10 mouse cellular contexts compared by ENCODE assay signal in genomic region chr4:119188060-119188785, GRCm38 (mm10). TPM values are rescaled to one million over a fixed set of nuclear protein-coding genes. Genes with fewer than 3 reads are reported as not detected.
DNase-seq lines count a peak whose midpoint lies in the region; ATAC-seq and TF ChIP-seq lines count a peak whose summit lies in the region.
"Had no signal": no experiment of that assay in that cellular context is flagged by ENCODE, and none has a peak within 500 bp of the region (broad histone marks: within the 10 kb centered on the region; RNA-seq: fewer than 3 reads in every experiment).

No protein-coding gene starts in this region.

- intact Hi-C loops in left cerebral cortex, adult 2 months (cut with DNase I): no loop called here
- intact Hi-C loops in left cerebral cortex, postnatal 4 days (cut with DNase I): no loop called here

- H3K9ac ChIP-seq in heart, embryonic 15.5 days: no peak overlapping the region
- H3K9ac ChIP-seq in hindbrain, embryonic 11.5 days (ENCODE audit: low read depth, low read length): no peak overlapping the region

- H3K4me2 ChIP-seq in heart, embryonic 15.5 days: no peak overlapping the region; the same call in 1 of the 2 replicates
- H3K4me2 ChIP-seq in hindbrain, embryonic 11.5 days (replicated peaks; ENCODE audit: low read depth, low read length): no peak overlapping the region

- no peaks in the 10 kb centered on the region for H3K9me3 ChIP-seq in heart, embryonic 15.5 days (replicated peaks)
- no peaks in the 10 kb centered on the region for H3K9me3 ChIP-seq in hindbrain, embryonic 11.5 days (ENCODE audit: control insufficient read depth, low read length)
- H3K9me3 ChIP-seq: megakaryocyte, embryonic 14.5 days had no signal

- H3K27ac ChIP-seq in left cerebral cortex, adult 2 months: no peak overlapping the region
- H3K27ac ChIP-seq in heart, embryonic 15.5 days: no peak overlapping the region
- H3K27ac ChIP-seq in spleen, adult 2 months (ENCODE audit: insufficient read depth, low read length): no peak overlapping the region; the same call in 1 of the 2 replicates
- H3K27ac ChIP-seq in hindbrain, embryonic 11.5 days (ENCODE audit: low read depth, low read length): no peak overlapping the region

- no peaks in the 10 kb centered on the region for H3K27me3 ChIP-seq in heart, embryonic 15.5 days
- no peaks in the 10 kb centered on the region for H3K27me3 ChIP-seq in spleen, adult 2 months (ENCODE audit: control insufficient read depth, insufficient read depth, low read length)
- peaks cover 2% of the 10 kb centered on the region; the same call in 1 of the 2 replicates for H3K27me3 ChIP-seq in hindbrain, embryonic 11.5 days (ENCODE audit: control insufficient read depth, insufficient read depth, low read length)

- peak; percentile 38 for TF ChIP-seq CTCF in left cerebral cortex, adult 2 months (IDR thresholded peaks at IDR 0.05)
- peak; percentile 26; the same call in 1 of the 2 replicates for TF ChIP-seq CTCF in brain, embryonic 14.5 days (IDR thresholded peaks at IDR 0.05; ENCODE audit: borderline replicate concordance, extremely low read depth, insufficient read depth, insufficient read length)
- TF ChIP-seq CTCF in spleen, adult 2 months (IDR thresholded peaks at IDR 0.05; ENCODE audit: extremely low read depth, insufficient read depth, insufficient read length, insufficient replicate concordance): peak; percentile 42; the same call in 1 of the 2 replicates

- TF ChIP-seq POLR2A in brain, embryonic 14.5 days (IDR thresholded peaks at IDR 0.05; ENCODE audit: borderline replicate concordance, extremely low read depth, insufficient read depth, insufficient read length, poor library complexity, severe bottlenecking): no peak
- TF ChIP-seq POLR2A in spleen, adult 2 months (IDR thresholded peaks at IDR 0.05; ENCODE audit: low read depth, low read length): no peak

- DNase-seq in left cerebral cortex, adult 2 months (ENCODE audit: extremely low spot score in 1 of 2, low spot score in 2 of 2): no peak
- no peak for DNase-seq in left cerebral cortex, adult 9 months (ENCODE audit: low spot score in 2 of 2)
- no peak for DNase-seq in brain, embryonic 14.5 days (ENCODE audit: low read depth)
- DNase-seq in spleen, adult 2 months (ENCODE audit: low read depth in 1 of 2, low spot score in 2 of 2): no peak
- no peak for DNase-seq in layer of hippocampus, adult 8-10 months (ENCODE audit: low spot score in 2 of 2)
- DNase-seq in hindbrain, embryonic 11.5 days (ENCODE audit: low spot score): no peak
- DNase-seq in left cerebral cortex, postnatal 4 days: no peak

- 0 out of 2 replicates have a peak, but pooled peaks have one; percentile 39 for ATAC-seq in heart, embryonic 15.5 days (replicated peaks; ENCODE audit: insufficient number of reproducible peaks, insufficient read depth, low FRiP score, low read depth)
- ATAC-seq in hindbrain, embryonic 11.5 days (ENCODE audit: low FRiP score): no peak

- H3K36me3 ChIP-seq in heart, embryonic 15.5 days: no peaks in the 10 kb centered on the region
- H3K36me3 ChIP-seq in spleen, adult 2 months (ENCODE audit: control insufficient read depth, insufficient read depth, low read length): no peaks in the 10 kb centered on the region
- H3K36me3 ChIP-seq in hindbrain, embryonic 11.5 days (ENCODE audit: control insufficient read depth, insufficient read depth, low read length): no peaks in the 10 kb centered on the region

- H3K4me1 ChIP-seq in heart, embryonic 15.5 days (replicated peaks): peaks cover 4% of the 10 kb centered on the region; the same call in 1 of the 2 replicates
- H3K4me1 ChIP-seq in spleen, adult 2 months (ENCODE audit: control insufficient read depth, insufficient read depth, insufficient read length): peaks cover 6% of the 10 kb centered on the region
- H3K4me1 ChIP-seq in hindbrain, embryonic 11.5 days (replicated peaks; ENCODE audit: control insufficient read depth, insufficient read depth, low read length): no peaks in the 10 kb centered on the region

- 32% methylated on average over 11 of the region's 11 CpGs for WGBS in heart, embryonic 15.5 days
- WGBS in spleen, adult 2 months: 33% methylated on average over 11 of the region's 11 CpGs
- 59% methylated on average over 11 of the region's 11 CpGs for WGBS in hindbrain, embryonic 11.5 days

- no peak overlapping the region for H3K4me3 ChIP-seq in left cerebral cortex, adult 2 months
- H3K4me3 ChIP-seq in heart, embryonic 15.5 days: no peak overlapping the region
- H3K4me3 ChIP-seq in spleen, adult 2 months (ENCODE audit: extremely low read depth, insufficient read depth, insufficient read length): 0 out of 2 replicates have a peak overlapping the region, but pooled peaks have one; percentile 12
- H3K4me3 ChIP-seq in hindbrain, embryonic 11.5 days (ENCODE audit: low read depth, low read length): no peak overlapping the region
- H3K4me3 ChIP-seq: megakaryocyte, embryonic 14.5 days had no signal

RNA-seq across cellular contexts. Expression of gene Ermap, which starts 1.6 kb away (rescaled TPM):
- total RNA-seq in left cerebral cortex, adult 2 months (2021): under 1 TPM; 0.40 to 0.54 TPM
- 1.3 TPM in 2 replicates for polyA plus RNA-seq in brain, embryonic 14.5 days (2012; rRNA removed)
- polyA plus RNA-seq in heart, embryonic 15.5 days (2015; fragmentation: Nextera tagmentation; extraction: Ambion mirVana): 0.69 and 2.9 TPM in 2 replicates
- polyA plus RNA-seq in spleen, adult 2 months (2012; rRNA removed): 52.3 and 53.8 TPM in 2 replicates
- under 1 TPM; 0.23 to 0.54 (median 0.28) TPM for total RNA-seq in layer of hippocampus, adult 8-10 months (2022)
- 9.9 and 11.1 TPM in 2 replicates for polyA plus RNA-seq in hindbrain, embryonic 11.5 days (2014; fragmentation: Nextera tagmentation; extraction: Ambion mirVana)
- 1 to 10 TPM in 1 of 2 experiments, under 1 TPM in 1; 0.40 to 1.0 TPM for total RNA-seq in left cerebral cortex, postnatal 4 days (2021)

RNA-seq across cellular contexts. Expression of gene Svbp, which starts 6.9 kb away (rescaled TPM):
- 10 to 100 TPM; 15.1 to 17.2 TPM for total RNA-seq in left cerebral cortex, adult 2 months (2021)
- 132 and 160 TPM in 2 replicates for polyA plus RNA-seq in brain, embryonic 14.5 days (2012; rRNA removed)
- 111 and 124 TPM in 2 replicates for polyA plus RNA-seq in heart, embryonic 15.5 days (2015; fragmentation: Nextera tagmentation; extraction: Ambion mirVana)
- polyA plus RNA-seq in spleen, adult 2 months (2012; rRNA removed): 23.0 and 24.8 TPM in 2 replicates
- total RNA-seq in layer of hippocampus, adult 8-10 months (2022): 10 to 100 TPM; 15.4 to 21.1 (median 16.3) TPM
- 177 and 201 TPM in 2 replicates for polyA plus RNA-seq in hindbrain, embryonic 11.5 days (2014; fragmentation: Nextera tagmentation; extraction: Ambion mirVana)
- total RNA-seq in left cerebral cortex, postnatal 4 days (2021): 10 to 100 TPM; 72.9 to 79.6 TPM

RNA-seq across cellular contexts. Expression of gene Zfp691, which starts 14.2 kb away (rescaled TPM):
- total RNA-seq in left cerebral cortex, adult 2 months (2021): 1 to 10 TPM; 7.5 to 7.8 TPM
- polyA plus RNA-seq in brain, embryonic 14.5 days (2012; rRNA removed): 8.1 and 12.2 TPM in 2 replicates
- polyA plus RNA-seq in heart, embryonic 15.5 days (2015; fragmentation: Nextera tagmentation; extraction: Ambion mirVana): 9.9 and 10.6 TPM in 2 replicates
- polyA plus RNA-seq in spleen, adult 2 months (2012; rRNA removed): 10.2 and 10.4 TPM in 2 replicates
- 10 to 100 TPM in 1 of 4 experiments, 1 to 10 TPM in 3; 5.8 to 10.9 (median 7.5) TPM for total RNA-seq in layer of hippocampus, adult 8-10 months (2022)
- polyA plus RNA-seq in hindbrain, embryonic 11.5 days (2014; fragmentation: Nextera tagmentation; extraction: Ambion mirVana): 7.4 and 8.3 TPM in 2 replicates
- 1 to 10 TPM; 4.5 to 8.7 TPM for total RNA-seq in left cerebral cortex, postnatal 4 days (2021)

RNA-seq across cellular contexts. Expression of gene Tmem269, which starts 29.8 kb away (rescaled TPM):
- total RNA-seq in left cerebral cortex, adult 2 months (2021): under 1 TPM; 0.44 to 0.57 TPM
- 0.66 and 0.79 TPM in 2 replicates for polyA plus RNA-seq in brain, embryonic 14.5 days (2012; rRNA removed)
- polyA plus RNA-seq in heart, embryonic 15.5 days (2015; fragmentation: Nextera tagmentation; extraction: Ambion mirVana): 0.16 TPM in 2 replicates
- 0.06 and 0.07 TPM in 2 replicates for polyA plus RNA-seq in spleen, adult 2 months (2012; rRNA removed)
- total RNA-seq in layer of hippocampus, adult 8-10 months (2022): 1 to 10 TPM in 1 of 4 experiments, under 1 TPM in 3; 0.37 to 1.0 (median 0.63) TPM
- polyA plus RNA-seq in hindbrain, embryonic 11.5 days (2014; fragmentation: Nextera tagmentation; extraction: Ambion mirVana): not detected in 2 replicates
- under 1 TPM; 0.38 to 0.48 TPM for total RNA-seq in left cerebral cortex, postnatal 4 days (2021)
- polyA plus RNA-seq: embryonic facial prominence, embryonic 11.5 days had no signal

RNA-seq across cellular contexts. Expression of gene AU022252, which starts 44.3 kb away (rescaled TPM):
- total RNA-seq in left cerebral cortex, adult 2 months (2021): 10 to 100 TPM; 28.5 to 30.4 TPM
- 13.5 and 18.2 TPM in 2 replicates for polyA plus RNA-seq in brain, embryonic 14.5 days (2012; rRNA removed)
- polyA plus RNA-seq in heart, embryonic 15.5 days (2015; fragmentation: Nextera tagmentation; extraction: Ambion mirVana): 23.9 and 24.4 TPM in 2 replicates
- 2.3 and 2.7 TPM in 2 replicates for polyA plus RNA-seq in spleen, adult 2 months (2012; rRNA removed)
- 10 to 100 TPM; 23.1 to 32.9 (median 25.6) TPM for total RNA-seq in layer of hippocampus, adult 8-10 months (2022)
- 31.1 and 37.0 TPM in 2 replicates for polyA plus RNA-seq in hindbrain, embryonic 11.5 days (2014; fragmentation: Nextera tagmentation; extraction: Ambion mirVana)
- total RNA-seq in left cerebral cortex, postnatal 4 days (2021): 10 to 100 TPM; 29.7 to 36.2 TPM
